Mouse (Mus musculus): ENCODE data around the gene Sgsm1.
"Not testable (repeated sequence)": the region's sequence is repeated elsewhere in the genome, so short reads cannot be mapped to it uniquely, and the experiment has no call there.

Sgsm1 gene

GRCm38 (mm10) chr5:113310377-113311003 is at the start of gene Sgsm1:
Gene Sgsm1 (minus strand): TSS chr5:113310786.
- DNase-seq (ENCODE audit: inconsistent age in 2 of 2, low spot score in 1 of 2) = peak; percentile 66 to 78

- no peak for DNase-seq (ENCODE audit: inconsistent age in 2 of 2, low spot score in 1 of 2)
Measured at GRCm38 (mm10) chr5:113358833-113359232, 48.2 kb upstream of the Sgsm1 start.

- no peak for DNase-seq (ENCODE audit: inconsistent age in 2 of 2, low spot score in 1 of 2)
Measured at GRCm38 (mm10) chr5:113357656-113358055, 47.1 kb upstream of the Sgsm1 start.

- no peak for DNase-seq (ENCODE audit: inconsistent age in 2 of 2, low spot score in 1 of 2)
Measured at GRCm38 (mm10) chr5:113357186-113357585, 46.6 kb upstream of the Sgsm1 start, which contains the start of gene Aym1. Gene Aym1 (plus strand): TSS chr5:113357294.

- no peak for DNase-seq (ENCODE audit: inconsistent age in 2 of 2, low spot score in 1 of 2)
Measured at GRCm38 (mm10) chr5:113354311-113354710, 43.7 kb upstream of the Sgsm1 start.

- DNase-seq (ENCODE audit: inconsistent age in 2 of 2, low spot score in 1 of 2) = no peak
Measured at GRCm38 (mm10) chr5:113352636-113353035, 42.0 kb upstream of the Sgsm1 start.

GRCm38 (mm10) chr5:113351768-113352167 is 41.2 kb upstream of the Sgsm1 start:
- DNase-seq (ENCODE audit: inconsistent age in 2 of 2, low spot score in 1 of 2) = no peak

GRCm38 (mm10) chr5:113349810-113350209 is 39.2 kb upstream of the Sgsm1 start:
- no peak for DNase-seq (ENCODE audit: inconsistent age in 2 of 2, low spot score in 1 of 2)

- DNase-seq (ENCODE audit: inconsistent age in 2 of 2, low spot score in 1 of 2) = no peak
Measured at GRCm38 (mm10) chr5:113349226-113349625, 38.6 kb upstream of the Sgsm1 start.

GRCm38 (mm10) chr5:113348597-113348996 is 38.0 kb upstream of the Sgsm1 start:
- no peak for DNase-seq (ENCODE audit: inconsistent age in 2 of 2, low spot score in 1 of 2)

- no peak for DNase-seq (ENCODE audit: inconsistent age in 2 of 2, low spot score in 1 of 2)
Measured at GRCm38 (mm10) chr5:113347593-113347992, 37.0 kb upstream of the Sgsm1 start.

GRCm38 (mm10) chr5:113346651-113347050 is 36.1 kb upstream of the Sgsm1 start:
- not testable (repeated sequence) for DNase-seq (ENCODE audit: inconsistent age in 2 of 2, low spot score in 1 of 2)

GRCm38 (mm10) chr5:113345781-113346180 is 35.2 kb upstream of the Sgsm1 start:
- DNase-seq (ENCODE audit: inconsistent age in 2 of 2, low spot score in 1 of 2) = no peak

- DNase-seq (ENCODE audit: inconsistent age in 2 of 2, low spot score in 1 of 2) = no peak
Measured at GRCm38 (mm10) chr5:113344635-113345386, 34.2 kb upstream of the Sgsm1 start.

GRCm38 (mm10) chr5:113336281-113336680 is 25.7 kb upstream of the Sgsm1 start:
- no peak for DNase-seq (ENCODE audit: inconsistent age in 2 of 2, low spot score in 1 of 2)

- no peak for DNase-seq (ENCODE audit: inconsistent age in 2 of 2, low spot score in 1 of 2)
Measured at GRCm38 (mm10) chr5:113335732-113336131, 25.1 kb upstream of the Sgsm1 start.

GRCm38 (mm10) chr5:113334621-113335530 is 24.3 kb upstream of the Sgsm1 start:
- DNase-seq (ENCODE audit: inconsistent age in 2 of 2, low spot score in 1 of 2) = no peak

GRCm38 (mm10) chr5:113332899-113333298 is 22.3 kb upstream of the Sgsm1 start:
- DNase-seq (ENCODE audit: inconsistent age in 2 of 2, low spot score in 1 of 2) = no peak

- no peak for DNase-seq (ENCODE audit: inconsistent age in 2 of 2, low spot score in 1 of 2)
Measured at GRCm38 (mm10) chr5:113332239-113332638, 21.7 kb upstream of the Sgsm1 start.

GRCm38 (mm10) chr5:113330202-113330601 is 19.6 kb upstream of the Sgsm1 start:
- no peak for DNase-seq (ENCODE audit: inconsistent age in 2 of 2, low spot score in 1 of 2)

GRCm38 (mm10) chr5:113329463-113329862 is 18.9 kb upstream of the Sgsm1 start:
- DNase-seq (ENCODE audit: inconsistent age in 2 of 2, low spot score in 1 of 2) = no peak
